10 mouse cellular contexts compared by ENCODE assay signal in genomic region chr6:128134196-128134924, GRCm38 (mm10). TPM values are rescaled to one million over a fixed set of nuclear protein-coding genes. Genes with fewer than 3 reads are reported as not detected.
DNase-seq lines count a peak whose midpoint lies in the region; ATAC-seq lines count a peak whose summit lies in the region.
"Had no signal": no experiment of that assay in that cellular context is flagged by ENCODE, and none has a peak within 500 bp of the region (broad histone marks: within the 10 kb centered on the region; RNA-seq: fewer than 3 reads in every experiment).

No protein-coding gene starts in this region.

- ATAC-seq in hindbrain, embryonic 15.5 days (ENCODE audit: low FRiP score, low read depth), result 0 out of 2 replicates have a peak, but pooled peaks have one; percentile 24
- no peak for ATAC-seq in hindbrain, embryonic 11.5 days (ENCODE audit: low FRiP score)
- ATAC-seq in embryonic facial prominence, embryonic 12.5 days (ENCODE audit: insufficient number of reproducible peaks, insufficient read depth, low FRiP score, low TSS enrichment), result no peak
- ATAC-seq in liver, embryonic 16.5 days (ENCODE audit: low read depth), result peak; percentile 80
- ATAC-seq: inflammation-experienced regulatory T-cells, adult 6 months had no signal

- H3K4me2 ChIP-seq in hindbrain, embryonic 15.5 days, result no peak overlapping the region
- H3K4me2 ChIP-seq in hindbrain, embryonic 11.5 days (replicated peaks; ENCODE audit: low read depth, low read length), result no peak overlapping the region
- no peak overlapping the region for H3K4me2 ChIP-seq in embryonic facial prominence, embryonic 12.5 days (replicated peaks)
- peak overlapping the region; percentile 27; the same call in 1 of the 2 replicates for H3K4me2 ChIP-seq in liver, embryonic 16.5 days (ENCODE audit: low read depth, low read length)

- no peaks in the 10 kb centered on the region for H3K27me3 ChIP-seq in hindbrain, embryonic 15.5 days
- H3K27me3 ChIP-seq in hindbrain, embryonic 11.5 days (ENCODE audit: control insufficient read depth, insufficient read depth, low read length), result no peaks in the 10 kb centered on the region
- H3K27me3 ChIP-seq in embryonic facial prominence, embryonic 12.5 days, result no peaks in the 10 kb centered on the region
- H3K27me3 ChIP-seq in liver, embryonic 16.5 days (ENCODE audit: control insufficient read depth, insufficient read depth, low read depth, low read length), result no peaks in the 10 kb centered on the region

- no peak overlapping the region for H3K9ac ChIP-seq in hindbrain, embryonic 15.5 days
- no peak overlapping the region for H3K9ac ChIP-seq in hindbrain, embryonic 11.5 days (ENCODE audit: low read depth, low read length)
- H3K9ac ChIP-seq in embryonic facial prominence, embryonic 12.5 days, result no peak overlapping the region
- H3K9ac ChIP-seq in liver, embryonic 16.5 days (ENCODE audit: low read depth, low read length), result no peak overlapping the region

- 30% methylated on average over 8 of the region's 8 CpGs for WGBS in hindbrain, embryonic 15.5 days
- WGBS in hindbrain, embryonic 11.5 days, result 29% methylated on average over 8 of the region's 8 CpGs
- 19% methylated on average over 8 of the region's 8 CpGs for WGBS in embryonic facial prominence, embryonic 12.5 days
- WGBS in liver, embryonic 16.5 days (ENCODE audit: insufficient replicate concordance), result 37% methylated on average over 8 of the region's 8 CpGs

- no peaks in the 10 kb centered on the region for H3K36me3 ChIP-seq in hindbrain, embryonic 15.5 days
- H3K36me3 ChIP-seq in hindbrain, embryonic 11.5 days (ENCODE audit: control insufficient read depth, insufficient read depth, low read length), result no peaks in the 10 kb centered on the region
- H3K36me3 ChIP-seq in embryonic facial prominence, embryonic 12.5 days, result no peaks in the 10 kb centered on the region
- no peaks in the 10 kb centered on the region for H3K36me3 ChIP-seq in liver, embryonic 16.5 days (ENCODE audit: control insufficient read depth, insufficient read depth)

- H3K4me1 ChIP-seq in hindbrain, embryonic 15.5 days (replicated peaks), result peaks cover 19% of the 10 kb centered on the region
- H3K4me1 ChIP-seq in hindbrain, embryonic 11.5 days (replicated peaks; ENCODE audit: control insufficient read depth, insufficient read depth, low read length), result 0 out of 2 replicates have a peak, but pooled peaks cover 5% of the 10 kb centered on the region
- peaks cover 53% of the 10 kb centered on the region for H3K4me1 ChIP-seq in embryonic facial prominence, embryonic 12.5 days
- peaks cover 6% of the 10 kb centered on the region for H3K4me1 ChIP-seq in liver, embryonic 16.5 days (ENCODE audit: control insufficient read depth, low read depth, low read length)

- H3K27ac ChIP-seq in hindbrain, embryonic 15.5 days (replicated peaks), result peak overlapping the region; percentile 6; the same call in 1 of the 2 replicates
- no peak overlapping the region for H3K27ac ChIP-seq in hindbrain, embryonic 11.5 days (ENCODE audit: low read depth, low read length)
- peak overlapping the region; percentile 55; the same call in 1 of the 2 replicates for H3K27ac ChIP-seq in embryonic facial prominence, embryonic 12.5 days
- H3K27ac ChIP-seq in liver, embryonic 16.5 days (ENCODE audit: low read length), result peak overlapping the region; percentile 88

- H3K9me3 ChIP-seq in hindbrain, embryonic 15.5 days, result no peaks in the 10 kb centered on the region
- no peaks in the 10 kb centered on the region for H3K9me3 ChIP-seq in hindbrain, embryonic 11.5 days (ENCODE audit: control insufficient read depth, low read length)
- no peaks in the 10 kb centered on the region for H3K9me3 ChIP-seq in embryonic facial prominence, embryonic 12.5 days
- H3K9me3 ChIP-seq in liver, embryonic 16.5 days (replicated peaks; ENCODE audit: control insufficient read depth, low read length), result no peaks in the 10 kb centered on the region

- no peak overlapping the region for H3K4me3 ChIP-seq in hindbrain, embryonic 15.5 days
- no peak overlapping the region for H3K4me3 ChIP-seq in hindbrain, embryonic 11.5 days (ENCODE audit: low read depth, low read length)
- no peak overlapping the region for H3K4me3 ChIP-seq in embryonic facial prominence, embryonic 12.5 days
- H3K4me3 ChIP-seq in liver, embryonic 16.5 days (ENCODE audit: low read depth, low read length), result 0 out of 2 replicates have a peak overlapping the region, but pooled peaks have one; percentile 2

- DNase-seq in hindbrain, embryonic 11.5 days (ENCODE audit: low spot score), result no peak
- DNase-seq in kidney, adult 9 months, result peak; percentile 87
- DNase-seq in layer of hippocampus, adult 8-10 months (ENCODE audit: low spot score in 2 of 2), result no peak
- DNase-seq in frontal cortex, postnatal 10 days (ENCODE audit: low spot score in 2 of 2), result no peak
- DNase-seq in ovary, adult 18-20 months (ENCODE audit: low spot score), result no peak
- DNase-seq: cerebellum, adult 9-11 months had no signal

RNA-seq across cellular contexts. Expression of gene Tspan9, which starts 9.0 kb away (rescaled TPM):
- 54.2 and 54.4 TPM in 2 replicates for polyA plus RNA-seq in hindbrain, embryonic 15.5 days (2015; fragmentation: Nextera tagmentation; extraction: Ambion mirVana)
- 46.2 and 48.9 TPM in 2 replicates for polyA plus RNA-seq in hindbrain, embryonic 11.5 days (2014; fragmentation: Nextera tagmentation; extraction: Ambion mirVana)
- polyA plus RNA-seq in embryonic facial prominence, embryonic 12.5 days (2016; fragmentation: Nextera tagmentation; extraction: Ambion mirVana), result 108 and 110 TPM in 2 replicates
- polyA plus RNA-seq in liver, embryonic 16.5 days (2015; fragmentation: Nextera tagmentation; extraction: Ambion mirVana), result 23.3 and 25.8 TPM in 2 replicates
- 10 to 100 TPM; 45.4 to 64.2 (median 56.0) TPM for total RNA-seq in layer of hippocampus, adult 8-10 months (2022)

Comparison
In these comparisons a context has a peak if more than half of its experiments do, and no peak if none do; other contexts are left out.
1. ATAC-seq: peak in hindbrain, embryonic 15.5 days (single experiment) and liver, embryonic 16.5 days (single experiment); none in hindbrain, embryonic 11.5 days (single experiment) and embryonic facial prominence, embryonic 12.5 days (single experiment).